Mouse (Mus musculus): ENCODE data around the gene Klhl26. TPM values are rescaled to one million over a fixed set of nuclear protein-coding genes. Genes with fewer than 3 reads are reported as not detected.
A peak's percentile ranks its signal among the peaks of the same experiment; 100 is the strongest.
"Not testable (repeated sequence)": the region's sequence is repeated elsewhere in the genome, so short reads cannot be mapped to it uniquely, and the experiment has no call there.

The Klhl26 gene
- polyA plus RNA-seq, 1 experiment from 2014 or later, result 24.4 TPM

DNA sequence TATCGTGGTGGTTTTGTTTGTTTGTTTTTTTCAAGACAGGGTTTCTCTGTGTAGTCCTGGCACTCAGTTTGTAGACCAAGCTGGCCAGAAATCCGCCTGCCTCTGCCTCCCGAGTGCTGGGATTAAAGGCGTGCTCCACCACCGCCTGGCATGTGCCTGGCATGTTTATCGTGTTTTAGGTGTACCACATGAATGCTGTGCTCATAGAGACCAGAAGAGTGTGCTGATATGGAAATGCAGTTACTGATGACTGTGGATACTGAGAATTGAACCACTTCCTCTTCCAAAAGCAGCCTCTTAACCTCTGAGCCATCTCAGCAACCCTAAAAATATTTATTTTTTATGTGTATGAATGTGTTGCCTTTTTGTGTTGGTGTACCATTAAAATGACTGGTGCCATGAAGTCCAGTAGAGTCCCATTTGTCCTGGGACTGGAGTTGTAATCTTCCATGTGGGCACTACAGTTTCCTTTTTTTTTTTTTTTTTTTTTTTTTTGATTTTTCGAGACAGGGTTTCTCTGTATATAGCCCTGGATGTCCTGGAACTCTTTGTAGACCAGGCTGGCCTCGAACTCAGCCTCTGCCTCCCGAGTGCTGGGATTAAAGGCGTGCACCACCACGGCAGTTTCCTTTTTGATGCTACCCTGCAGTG lies 35.6 kb upstream of the Klhl26 start:
- H3K4me1 ChIP-seq (ENCODE audit: insufficient read depth), result peaks cover 11% of the 10 kb centered on the region; the same call in 1 of the 2 replicates
- no peak overlapping the region for H3K4me3 ChIP-seq (ENCODE audit: low read depth, low read length)
- TF ChIP-seq CTCF (IDR thresholded peaks at IDR 0.05; ENCODE audit: low read depth), result no peak
- H3K27ac ChIP-seq (ENCODE audit: low read depth), result no peak overlapping the region
- DNase-seq (no peak), ATAC-seq (ENCODE audit: insufficient read depth) (no peak)
- 92% methylated on average over 11 of the region's 11 CpGs for WGBS
- no peaks in the 10 kb centered on the region for H3K9me3 ChIP-seq (ENCODE audit: low read depth, low read length)
- H3K27me3 ChIP-seq (ENCODE audit: insufficient read depth, low read length), result no peaks in the 10 kb centered on the region
- H3K36me3 ChIP-seq (ENCODE audit: insufficient read depth), result peaks cover 51% of the 10 kb centered on the region
- H3K4me2 ChIP-seq, result no peak overlapping the region
- no peak overlapping the region; the same call in 1 of the 2 replicates for H3K9ac ChIP-seq

DNA sequence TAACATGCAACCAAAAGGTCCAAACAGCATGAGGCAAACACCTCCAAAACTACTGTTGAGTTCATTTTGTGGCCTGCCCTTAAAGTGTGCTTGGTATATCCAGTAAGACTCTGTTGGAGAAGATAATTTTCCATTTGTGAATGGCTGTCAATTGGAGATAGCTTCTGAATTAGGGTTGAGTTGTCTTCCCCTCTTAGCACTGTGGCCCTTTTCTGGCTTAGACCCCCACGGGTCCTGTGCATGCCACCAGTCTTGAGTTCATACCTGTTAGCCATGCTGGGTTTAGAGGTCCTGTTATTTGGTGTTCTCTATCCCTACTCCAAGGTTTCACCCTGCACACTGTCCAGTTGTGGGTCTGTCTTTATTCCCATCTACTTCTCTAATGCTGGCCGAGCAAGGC lies 35.0 kb upstream of the Klhl26 start:
- ATAC-seq (ENCODE audit: insufficient read depth) (no peak), DNase-seq (no peak)
- Histone ChIP-seq H3K27ac (ENCODE audit: low read depth) (no peak overlapping the region), H3K9ac (no peak overlapping the region; the same call in 1 of the 2 replicates), H3K4me1 (ENCODE audit: insufficient read depth) (peaks cover 11% of the 10 kb centered on the region; the same call in 1 of the 2 replicates), H3K9me3 (ENCODE audit: low read depth, low read length) (no peaks in the 10 kb centered on the region), H3K4me2 (peak overlapping the region; percentile 97), H3K36me3 (ENCODE audit: insufficient read depth) (peaks cover 57% of the 10 kb centered on the region), H3K27me3 (ENCODE audit: insufficient read depth, low read length) (no peaks in the 10 kb centered on the region), H3K4me3 (ENCODE audit: low read depth, low read length) (peak overlapping the region; percentile 99; the same call in 1 of the 2 replicates)
- WGBS, result 89% methylated on average over 2 of the region's 2 CpGs
- no peak for TF ChIP-seq CTCF (IDR thresholded peaks at IDR 0.05; ENCODE audit: low read depth)

DNA sequence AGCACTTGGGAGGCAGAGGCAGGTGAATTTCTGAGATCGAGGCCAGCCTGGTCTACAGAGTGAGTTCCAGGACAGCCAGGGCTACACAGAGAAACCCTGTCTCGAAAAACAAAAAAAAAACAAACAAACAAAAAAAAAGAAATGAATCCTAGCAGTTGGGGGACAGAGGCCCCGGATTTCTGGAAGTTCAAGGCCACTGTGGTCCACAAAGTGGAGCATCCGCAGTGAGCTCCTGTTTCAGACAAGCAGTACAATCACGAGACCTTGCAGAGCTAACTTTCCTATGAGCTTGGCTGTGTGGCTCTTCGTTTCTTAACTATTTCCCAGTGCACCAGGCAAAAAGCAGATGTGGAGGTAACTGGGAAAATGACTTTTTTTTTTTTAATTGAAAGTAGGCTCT lies 34.4 kb upstream of the Klhl26 start:
- Histone ChIP-seq H3K4me2 (peak overlapping the region; percentile 97), H3K9ac (peak overlapping the region; percentile 96; the same call in 1 of the 2 replicates), H3K4me1 (ENCODE audit: insufficient read depth) (peaks cover 11% of the 10 kb centered on the region; the same call in 1 of the 2 replicates), H3K4me3 (ENCODE audit: low read depth, low read length) (peak overlapping the region; percentile 99), H3K27ac (ENCODE audit: low read depth) (peak overlapping the region; percentile 46; the same call in 1 of the 2 replicates), H3K36me3 (ENCODE audit: insufficient read depth) (peaks cover 52% of the 10 kb centered on the region)
- H3K27me3 ChIP-seq (ENCODE audit: insufficient read depth, low read length); H3K9me3 ChIP-seq (ENCODE audit: low read depth, low read length); ATAC-seq (ENCODE audit: insufficient read depth); DNase-seq: not testable (repeated sequence)
- 75% methylated on average over 6 of the region's 6 CpGs for WGBS

DNA sequence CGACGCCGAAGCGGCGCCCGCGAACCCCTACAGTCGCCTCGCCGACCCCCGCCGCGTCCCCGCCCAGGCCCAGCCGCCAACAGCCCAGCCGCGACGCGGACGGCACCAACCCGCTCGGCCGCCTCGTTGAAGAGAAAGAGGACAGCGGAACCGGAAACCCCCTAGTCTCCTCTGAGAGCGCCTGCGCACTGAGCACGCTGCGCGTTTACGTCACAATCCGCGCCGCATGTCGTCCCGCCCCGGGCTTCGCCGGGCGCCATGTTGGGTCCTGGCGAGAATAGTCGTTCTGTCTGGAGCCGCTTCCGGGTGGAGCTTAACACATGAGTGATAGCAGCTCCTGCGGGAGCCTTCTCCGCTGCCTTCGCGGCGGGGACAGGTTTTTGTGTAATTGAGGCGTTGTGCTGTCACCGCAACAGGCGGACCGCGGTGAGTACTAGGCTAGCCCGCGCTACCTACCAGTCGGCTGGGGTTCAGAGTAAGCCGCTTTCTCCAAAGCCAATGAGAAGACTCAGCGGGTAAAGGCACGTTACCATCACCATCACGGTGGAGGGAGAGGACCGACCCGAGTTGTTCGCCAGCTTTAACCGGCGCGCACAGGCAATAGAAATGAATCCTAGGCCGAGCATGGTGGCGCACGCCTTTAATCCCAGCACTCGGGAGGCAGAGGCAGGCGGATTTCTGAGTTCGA lies 33.6 kb upstream of the Klhl26 start, which contains the start of gene Uba52:
TSS of gene Uba52 (minus strand) at position 574 of the 688 bp plus-strand sequence.
- no peaks in the 10 kb centered on the region for H3K9me3 ChIP-seq (ENCODE audit: low read depth, low read length)
- under 1% methylated on average over 74 of the region's 74 CpGs for WGBS

DNA sequence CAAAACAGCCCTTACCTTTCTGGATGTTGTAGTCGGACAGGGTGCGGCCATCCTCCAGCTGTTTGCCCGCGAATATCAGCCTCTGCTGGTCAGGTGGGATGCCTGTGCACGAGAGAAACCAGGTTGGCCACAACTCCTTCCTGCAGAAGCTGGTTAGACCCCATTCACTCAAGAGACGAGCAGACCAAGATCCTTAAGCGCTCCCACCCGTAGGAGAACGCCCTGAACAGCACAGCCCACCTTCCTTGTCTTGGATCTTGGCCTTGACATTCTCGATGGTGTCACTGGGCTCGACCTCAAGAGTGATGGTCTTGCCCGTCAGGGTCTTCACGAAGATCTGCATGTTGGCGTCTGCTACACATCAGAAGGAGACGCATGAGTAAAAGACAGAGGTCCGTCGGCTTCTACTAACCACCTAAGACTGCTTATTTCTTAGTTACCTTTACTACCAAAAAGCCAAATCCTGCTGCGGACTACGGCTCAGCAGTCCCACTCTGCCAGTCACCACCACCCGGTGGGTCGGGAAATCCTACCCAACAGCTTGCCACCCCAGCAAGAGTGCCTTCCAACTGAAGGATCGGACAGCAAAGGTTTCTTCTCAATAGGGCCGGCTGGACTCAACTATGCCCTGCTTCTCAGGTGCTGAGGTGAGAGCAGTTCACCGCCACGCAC lies 32.6 kb upstream of the Klhl26 start:
- H3K4me2 ChIP-seq, result peak overlapping the region; percentile 97
- 8% methylated on average over 25 of the region's 25 CpGs for WGBS
- H3K36me3 ChIP-seq (ENCODE audit: insufficient read depth), result peaks cover 50% of the 10 kb centered on the region
- ATAC-seq (ENCODE audit: insufficient read depth), result no peak
- DNase-seq, result no peak
- peak overlapping the region; percentile 99 for H3K4me3 ChIP-seq (ENCODE audit: low read depth, low read length)
- H3K4me1 ChIP-seq (ENCODE audit: insufficient read depth), result peaks cover 19% of the 10 kb centered on the region
- no peak for TF ChIP-seq CTCF (IDR thresholded peaks at IDR 0.05; ENCODE audit: low read depth)
- H3K9ac ChIP-seq, result peak overlapping the region; percentile 96
- peak overlapping the region; percentile 97 for H3K27ac ChIP-seq (ENCODE audit: low read depth)
- H3K27me3 ChIP-seq (ENCODE audit: insufficient read depth, low read length), result no peaks in the 10 kb centered on the region
- H3K9me3 ChIP-seq (ENCODE audit: low read depth, low read length), result no peaks in the 10 kb centered on the region

More for the DNA sequence above, 33.6 kb upstream of the Klhl26 start, which contains the start of gene Uba52:
- ATAC-seq (ENCODE audit: insufficient read depth), result peak; percentile 77
- Histone ChIP-seq H3K27me3 (ENCODE audit: insufficient read depth, low read length) (no peaks in the 10 kb centered on the region), H3K36me3 (ENCODE audit: insufficient read depth) (peaks cover 48% of the 10 kb centered on the region), H3K9ac (peak within 1 kb of the TSS; percentile 96), H3K4me1 (ENCODE audit: insufficient read depth) (peaks cover 19% of the 10 kb centered on the region), H3K4me3 (ENCODE audit: low read depth, low read length) (peak within 1 kb of the TSS; percentile 99), H3K4me2 (peak within 1 kb of the TSS; percentile 97), H3K27ac (ENCODE audit: low read depth) (peak within 1 kb of the TSS; percentile 97)
- no peak for TF ChIP-seq CTCF (IDR thresholded peaks at IDR 0.05; ENCODE audit: low read depth)
- DNase-seq, result peak; percentile 99

DNA sequence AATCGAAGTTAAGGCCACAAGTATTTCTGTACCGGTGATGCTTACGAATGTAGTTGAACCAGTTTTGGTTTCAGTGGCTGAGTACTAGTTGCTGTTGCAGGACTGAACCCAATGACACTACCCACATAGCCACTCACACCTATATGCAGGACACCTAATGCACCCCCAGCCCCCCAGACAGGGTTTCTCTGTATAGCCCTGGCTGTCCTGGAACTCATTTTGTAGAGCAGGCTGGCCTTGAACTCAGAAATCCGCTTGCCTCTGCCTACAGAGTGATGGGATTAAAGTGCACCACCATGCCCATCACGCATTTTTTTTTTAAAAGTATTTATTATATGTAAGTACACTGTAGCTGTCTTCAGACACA lies 30.2 kb upstream of the Klhl26 start:
- DNase-seq (no peak), ATAC-seq (ENCODE audit: insufficient read depth) (no peak)
- Histone ChIP-seq H3K27me3 (ENCODE audit: insufficient read depth, low read length) (peaks cover 10% of the 10 kb centered on the region; the same call in 1 of the 2 replicates), H3K4me1 (ENCODE audit: insufficient read depth) (peaks cover 21% of the 10 kb centered on the region), H3K9me3 (ENCODE audit: low read depth, low read length) (no peaks in the 10 kb centered on the region), H3K4me2 (peak overlapping the region; percentile 83), H3K36me3 (ENCODE audit: insufficient read depth) (peaks cover 39% of the 10 kb centered on the region), H3K27ac (ENCODE audit: low read depth) (0 out of 2 replicates have a peak overlapping the region, but pooled peaks have one; percentile 20), H3K9ac (no peak overlapping the region), H3K4me3 (ENCODE audit: low read depth, low read length) (no peak overlapping the region)
- 52% methylated on average over 5 of the region's 5 CpGs for WGBS
- TF ChIP-seq CTCF (IDR thresholded peaks at IDR 0.05; ENCODE audit: low read depth), result no peak

All from lung, embryonic 14.5 days (tissue).